Mouse (Mus musculus) MEL (cell line): ENCODE results near the gene Mapk1ip1. TPM values are rescaled to one million over a fixed set of nuclear protein-coding genes. Genes with fewer than 3 reads are reported as not detected.

Experiments
- DNase-seq: peaks from one replicate; pipeline ENCODE4 v3.0.0; 2011; ENCODE audit warnings: low read depth, low spot score
- H3K27ac ChIP-seq: 2 replicates; pipeline ENCODE4 v1.5.1; 2012; ENCODE audit warnings: low read depth, mild to moderate bottlenecking, control low read depth, low read length, moderate library complexity; ENCODE audit not compliant: control insufficient read depth
- H3K27me3 ChIP-seq, 2 experiments: fragments of 150-350 bp in 1 of 2; sonication (generic) in 1 of 2; 2 replicates each; pipeline ENCODE4 v1.6.1; 2012; ENCODE audit warnings: low read length in 2 of 2, mild to moderate bottlenecking in 2 of 2, improper control_type of control experiment in 1 of 2, moderate library complexity in 1 of 2; ENCODE audit not compliant: insufficient read depth in 2 of 2, control insufficient read depth in 1 of 2
- H3K36me3 ChIP-seq, 2 experiments: 2 replicates each; pipeline ENCODE4 v1.6.1; 2012 to 2014; ENCODE audit warnings: low read length in 2 of 2, improper control_type of control experiment in 1 of 2, inconsistent platforms in 1 of 2, mild to moderate bottlenecking in 1 of 2; ENCODE audit not compliant: insufficient read depth in 2 of 2, control insufficient read depth in 1 of 2
- H3K4me1 ChIP-seq, 2 experiments: fragments of 150-350 bp in 1 of 2; sonication (generic) in 1 of 2; 2 replicates each; pipeline ENCODE4 v1.6.1; 2012; ENCODE audit warnings: low read length in 2 of 2, improper control_type of control experiment in 1 of 2, mild to moderate bottlenecking in 1 of 2; ENCODE audit not compliant: insufficient read depth in 2 of 2, control insufficient read depth in 1 of 2
- H3K4me3 ChIP-seq, 2 experiments: fragments of 150-350 bp in 1 of 2; sonication (generic) in 1 of 2; 2 replicates each; pipeline ENCODE4 v1.5.1; 2012; ENCODE audit warnings: low read depth in 2 of 2, low read length in 2 of 2, mild to moderate bottlenecking in 2 of 2, moderate library complexity in 2 of 2, control low read depth in 1 of 2, improper control_type of control experiment in 1 of 2; ENCODE audit not compliant: control insufficient read depth in 1 of 2, insufficient read depth in 1 of 2
- H3K79me2 ChIP-seq: 2 replicates; pipeline ENCODE4 v1.6.1; 2012; ENCODE audit warnings: mild to moderate bottlenecking, low read length, moderate library complexity; ENCODE audit not compliant: control insufficient read depth, poor library complexity, insufficient read depth
- H3K9ac ChIP-seq: 2 replicates; pipeline ENCODE4 v1.6.1; 2012; ENCODE audit warnings: low read depth, mild to moderate bottlenecking, control low read depth, low read length, moderate library complexity; ENCODE audit not compliant: control insufficient read depth, poor library complexity, severe bottlenecking
- H3K9me3 ChIP-seq: fragments of 150-350 bp; sonication (generic); replicated peaks from 2 replicates; pipeline ENCODE4 v1.6.1; 2012; ENCODE audit warnings: mild to moderate bottlenecking, low read length, improper control_type of control experiment, moderate library complexity; ENCODE audit not compliant: insufficient read depth
- CTCF ChIP-seq, 3 experiments: IDR thresholded peaks in 2 of 3; conservative IDR thresholded peaks in 1 of 3; 2 replicates each; pipeline ENCODE4 v1.5.1; 2011 to 2012; ENCODE audit warnings: low read length in 3 of 3, low read depth in 2 of 3, mild to moderate bottlenecking in 2 of 3, improper control_type of control experiment in 1 of 3, inconsistent platforms in 1 of 3, mixed read lengths in 1 of 3, moderate library complexity in 1 of 3; ENCODE audit not compliant: control insufficient read depth in 1 of 3, insufficient read depth in 1 of 3, poor library complexity in 1 of 3, severe bottlenecking in 1 of 3
- EP300 ChIP-seq, 2 experiments: IDR thresholded peaks; 2 replicates each; pipeline ENCODE4 v1.6.1; 2011; ENCODE audit warnings: improper control_type of control experiment in 2 of 2, low read length in 2 of 2, low read depth in 1 of 2, mild to moderate bottlenecking in 1 of 2
- GATA1 ChIP-seq: IDR thresholded peaks from 2 replicates; pipeline ENCODE4 v1.6.1; 2011; ENCODE audit warnings: low read depth, low read length, improper control_type of control experiment
- KAT2A ChIP-seq: conservative IDR thresholded peaks from 2 replicates; pipeline ENCODE4 v1.6.1; 2012; ENCODE audit warnings: low read depth, low read length, improper control_type of control experiment, inconsistent platforms
- MAX ChIP-seq: IDR thresholded peaks from 2 replicates; pipeline ENCODE4 v1.6.1; 2011; ENCODE audit warnings: low read length, improper control_type of control experiment
- MYC ChIP-seq: IDR thresholded peaks from 2 replicates; pipeline ENCODE4 v1.6.1; 2011; ENCODE audit warnings: low read depth, mild to moderate bottlenecking, low read length, improper control_type of control experiment, moderate library complexity
- POLR2A ChIP-seq, 2 experiments: IDR thresholded peaks; 2 replicates each; pipeline ENCODE4 v1.6.1; 2011 to 2012; ENCODE audit warnings: low read length in 2 of 2, mild to moderate bottlenecking in 2 of 2, control low read depth in 1 of 2, improper control_type of control experiment in 1 of 2, low read depth in 1 of 2, moderate library complexity in 1 of 2; ENCODE audit not compliant: control insufficient read depth in 1 of 2, insufficient read depth in 1 of 2, poor library complexity in 1 of 2
- POLR2AphosphoS2 ChIP-seq: IDR thresholded peaks from 2 replicates; pipeline ENCODE4 v1.6.1; 2011; ENCODE audit warnings: low read length, improper control_type of control experiment
- RCOR1 ChIP-seq: IDR thresholded peaks from 2 replicates; pipeline ENCODE4 v1.6.1; 2012; ENCODE audit warnings: low read depth, mild to moderate bottlenecking, inconsistent platforms, low read length, improper control_type of control experiment
- UBTF ChIP-seq: IDR thresholded peaks from 2 replicates; pipeline ENCODE4 v1.6.1; 2012; ENCODE audit warnings: low read depth, mild to moderate bottlenecking, inconsistent platforms, low read length, improper control_type of control experiment, moderate library complexity, borderline replicate concordance; ENCODE audit not compliant: insufficient read depth
- USF2 ChIP-seq, 2 experiments: IDR thresholded peaks; 2 replicates each; pipeline ENCODE4 v1.6.1; 2011 to 2012; ENCODE audit warnings: improper control_type of control experiment in 2 of 2, low read length in 2 of 2, borderline replicate concordance in 1 of 2, inconsistent platforms in 1 of 2, low read depth in 1 of 2, mild to moderate bottlenecking in 1 of 2; ENCODE audit not compliant: insufficient read depth in 1 of 2
- ZC3H11A ChIP-seq: IDR thresholded peaks from 2 replicates; pipeline ENCODE4 v1.6.1; 2012; ENCODE audit warnings: low read depth, mild to moderate bottlenecking, inconsistent platforms, low read length, improper control_type of control experiment
- ZMIZ1 ChIP-seq: IDR thresholded peaks from 2 replicates; pipeline ENCODE4 v1.6.1; 2012; ENCODE audit warnings: low read depth, mild to moderate bottlenecking, inconsistent platforms, low read length, improper control_type of control experiment, moderate library complexity
- ZNF384 ChIP-seq: IDR thresholded peaks from 2 replicates; pipeline ENCODE4 v1.6.1; 2012; ENCODE audit warnings: low read depth, mild to moderate bottlenecking, inconsistent platforms, low read length, improper control_type of control experiment
- polyA plus RNA-seq, 2 experiments: library from polyadenylated mRNA; stranded (reverse) in 1 of 2; unstranded in 1 of 2; fragments of >175 nt in 1 of 2; fragments of >200 nt in 1 of 2; gene quantifications; 2 replicates each; pipeline versions ENCODE4 v1.2.1 to v1.2.4; 2012; ENCODE audit warnings: low replicate concordance in 2 of 2, low read depth in 1 of 2; ENCODE audit not compliant: insufficient read length in 2 of 2, insufficient read depth in 1 of 2, missing spikeins in 1 of 2
- total RNA-seq: library from RNA; depleted of rRNA; stranded (reverse); fragments of 300-350 nt; gene quantifications from 2 replicates; pipeline ENCODE4 v1.2.3, GENCODE M21; 2012

Mapk1ip1 gene
- total and polyA plus RNA-seq, 3 experiments: 2.1 to 12.4 TPM; not detected in 1

GRCm38 (mm10) chr7:138846502-138846991 lies 474 bp upstream of the Mapk1ip1 start:
- Histone ChIP-seq H3K27ac (0 out of 2 replicates have a peak overlapping the region, but pooled peaks have one; percentile 2), H3K4me1 (peaks cover 0 to 26% of the 10 kb centered on the region in 2 experiments; a peak in 3 of 4 replicates), H3K79me2 (peaks cover 37% of the 10 kb centered on the region), H3K4me3 (peak overlapping the region; percentile 87 to 99), H3K9ac (peak overlapping the region; percentile 96), H3K27me3 (no peaks in the 10 kb centered on the region), H3K36me3 (peaks cover 14 to 21% of the 10 kb centered on the region in 2 experiments), H3K9me3 (no peaks in the 10 kb centered on the region)
- no peak for DNase-seq
- TF ChIP-seq RCOR1 (no peak), USF2 (IDR thresholded peaks at IDR 0.05; ENCODE audit: borderline replicate concordance in 1 of 2, insufficient read depth in 1 of 2, low read depth in 1 of 2, low read length in 2 of 2) (no peak), MAX (no peak), ZMIZ1 (no peak), ZC3H11A (no peak), GATA1 (no peak), POLR2AphosphoS2 (no peak), UBTF (no peak), MYC (no peak), KAT2A (no peak), EP300 (IDR thresholded peaks at IDR 0.05; ENCODE audit: low read depth in 1 of 2, low read length in 2 of 2) (no peak), CTCF (IDR thresholded peaks at IDR 0.05 in 2 of 3, conservative IDR thresholded peaks at IDR 0.05 in 1 of 3; ENCODE audit: control insufficient read depth in 1 of 3, insufficient read depth in 1 of 3, low read depth in 2 of 3, low read length in 3 of 3, poor library complexity in 1 of 3, severe bottlenecking in 1 of 3) (no peak), POLR2A (IDR thresholded peaks at IDR 0.05; ENCODE audit: control insufficient read depth in 1 of 2, insufficient read depth in 1 of 2, low read depth in 1 of 2, low read length in 2 of 2, poor library complexity in 1 of 2) (no peak)

- Histone ChIP-seq H3K9me3 (no peaks in the 10 kb centered on the region), H3K27ac (no peak overlapping the region), H3K9ac (peak overlapping the region; percentile 5; the same call in 1 of the 2 replicates), H3K4me3 (peak overlapping the region; percentile 61 to 87), H3K79me2 (peaks cover 31% of the 10 kb centered on the region)
- DNase-seq: no peak
- TF ChIP-seq ZC3H11A (no peak), ZNF384 (no peak), GATA1 (peak; percentile 45), RCOR1 (peak; percentile 77; the same call in 1 of the 2 replicates), USF2 (IDR thresholded peaks at IDR 0.05; ENCODE audit: borderline replicate concordance in 1 of 2, insufficient read depth in 1 of 2, low read depth in 1 of 2, low read length in 2 of 2) (no peak), MYC (peak; percentile 16; the same call in 1 of the 2 replicates)
- TF ChIP-seq, all 39 proteins: peak for 3
- no peaks in the 10 kb centered on the region for H3K27me3 ChIP-seq
- peaks cover 8 to 21% of the 10 kb centered on the region in 2 experiments for H3K36me3 ChIP-seq
- peaks cover 0 to 26% of the 10 kb centered on the region in 2 experiments; a peak in 3 of 4 replicates for H3K4me1 ChIP-seq
Observed at GRCm38 (mm10) chr7:138845111-138845510, 962 bp downstream of the Mapk1ip1 start.
